Mouse (Mus musculus) E14TG2a.4 (cell line): ENCODE data around the gene Gm5089.

Experiments
- CTCF ChIP-seq: conservative IDR thresholded peaks from 2 replicates; pipeline ENCODE4 v1.5.1; 2014; ENCODE audit warnings: low read length
- NANOG ChIP-seq: IDR thresholded peaks from 2 replicates; pipeline ENCODE4 v1.6.1; 2014; ENCODE audit warnings: borderline replicate concordance, low read length, mixed read lengths
- POU5F1 ChIP-seq: IDR thresholded peaks from 2 replicates; pipeline ENCODE4 v1.6.1; 2014; ENCODE audit warnings: low read length, borderline replicate concordance

DNA sequence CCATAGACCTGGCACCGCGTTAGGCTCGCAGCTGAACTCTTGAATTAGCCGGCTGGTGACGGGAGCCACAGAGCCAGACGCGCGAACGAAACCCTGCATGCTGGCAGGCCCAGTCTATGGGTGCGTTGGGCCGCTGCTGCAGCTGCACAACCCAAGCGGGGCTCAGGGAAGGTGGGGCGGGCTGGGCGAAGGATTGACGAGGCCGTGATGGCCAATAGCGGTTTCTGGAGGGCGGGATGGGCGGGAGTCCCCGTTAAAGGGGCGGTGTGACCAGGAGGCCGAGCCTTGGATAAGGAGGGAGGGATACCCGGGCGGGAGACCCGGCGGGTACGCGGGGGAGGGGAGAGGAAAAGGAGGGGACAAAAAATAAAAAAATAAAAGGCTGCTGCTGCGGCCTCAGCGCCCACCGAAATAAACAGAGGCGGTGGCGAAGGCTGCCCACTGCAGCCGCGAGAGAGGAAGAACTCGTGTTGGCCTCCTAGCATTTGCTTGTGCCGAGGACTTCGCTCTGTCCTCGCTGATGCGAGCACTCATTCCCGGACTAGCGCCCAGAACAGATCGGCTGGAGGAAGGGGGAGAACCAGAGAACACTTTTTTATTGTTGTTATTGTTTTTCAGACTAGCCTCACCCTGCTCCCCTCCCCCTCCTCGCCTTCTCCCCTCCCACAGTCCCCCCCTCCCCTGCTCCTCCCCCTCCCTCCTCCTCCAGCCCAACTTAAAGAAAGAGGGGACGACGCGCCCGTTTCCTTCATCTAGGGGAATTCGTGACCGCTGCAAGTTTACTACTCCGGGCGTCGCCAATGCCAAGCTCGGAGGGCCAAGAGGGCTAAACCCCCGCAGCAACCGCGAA, 23.4 kb upstream of the Gm5089 start:
- TF ChIP-seq CTCF: no peak
- no peak for TF ChIP-seq NANOG
- no peak for TF ChIP-seq POU5F1
